Mouse (Mus musculus): Measurements from ENCODE around the gene Clic1. TPM values are rescaled to one million over a fixed set of nuclear protein-coding genes. Genes with fewer than 3 reads are reported as not detected.

Gene Clic1
- polyA plus RNA-seq, 1 experiment from 2014 or later = 157 TPM

DNA sequence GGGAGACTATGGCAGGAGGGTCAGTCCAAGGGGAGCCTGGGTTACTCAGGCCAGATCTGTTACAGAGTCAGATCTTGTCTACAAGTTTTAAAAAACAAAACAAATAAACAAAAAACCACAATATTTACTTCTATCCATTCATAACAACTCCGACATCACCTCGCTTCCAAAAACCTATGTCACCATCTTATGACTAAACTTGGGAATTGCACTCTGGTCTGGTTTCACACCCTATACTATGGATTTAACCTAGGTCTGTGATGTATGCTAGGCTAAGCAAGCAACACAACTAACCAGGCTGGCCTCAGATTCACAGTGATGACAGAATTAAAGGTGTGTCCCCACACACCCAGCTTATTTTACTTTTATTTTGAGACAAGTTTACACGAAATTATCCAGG is 56.8 kb downstream of the Clic1 start:
- no peak overlapping the region for H3K4me3 ChIP-seq
- no peak overlapping the region; the same call in 1 of the 2 replicates for H3K9ac ChIP-seq
- no peaks in the 10 kb centered on the region for H3K27me3 ChIP-seq
- peaks cover 25% of the 10 kb centered on the region for H3K36me3 ChIP-seq
- no peak for ATAC-seq (ENCODE audit: low FRiP score)
- H3K9me3 ChIP-seq (replicated peaks) = no peaks in the 10 kb centered on the region
- H3K4me1 ChIP-seq = peaks cover 4% of the 10 kb centered on the region; the same call in 1 of the 2 replicates
- no peak overlapping the region for H3K4me2 ChIP-seq (replicated peaks)
- WGBS = 62% methylated on average over 3 of the region's 3 CpGs
- H3K27ac ChIP-seq = no peak overlapping the region

DNA sequence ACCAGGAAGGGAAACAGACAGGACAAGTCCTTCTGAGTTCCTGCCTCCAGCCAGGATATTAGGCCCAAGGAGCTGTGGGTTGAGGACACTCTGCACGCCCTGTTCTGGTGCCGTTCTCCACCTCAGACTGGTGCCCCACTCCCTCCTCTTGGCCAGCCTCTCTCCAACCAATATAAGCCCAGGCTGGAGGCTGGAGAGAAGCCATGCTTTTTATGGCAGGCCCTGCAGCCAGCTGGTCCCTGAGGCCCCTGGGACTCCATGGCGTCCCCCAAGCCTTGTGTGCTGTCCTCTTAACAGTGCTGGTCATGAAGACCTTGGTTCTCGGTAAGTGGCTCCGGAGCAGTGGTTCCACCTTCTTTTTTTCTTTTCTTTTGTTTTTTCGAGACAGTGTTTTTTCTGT is 58.3 kb downstream of the Clic1 start, which contains the start of gene Ly6g5c:
Gene Ly6g5c (plus strand): TSS at position 183 of the 400 bp plus-strand sequence.
- 82% methylated on average over 6 of the region's 6 CpGs for WGBS
- no peaks in the 10 kb centered on the region for H3K9me3 ChIP-seq (replicated peaks)
- H3K4me2 ChIP-seq (replicated peaks) = no peak within 1 kb of the TSS
- no peak within 1 kb of the TSS for H3K9ac ChIP-seq
- no peaks in the 10 kb centered on the region for H3K27me3 ChIP-seq
- H3K27ac ChIP-seq = no peak within 1 kb of the TSS
- H3K4me3 ChIP-seq = no peak within 1 kb of the TSS
- no peak for ATAC-seq (ENCODE audit: low FRiP score)
- peaks cover 9% of the 10 kb centered on the region for H3K36me3 ChIP-seq
- H3K4me1 ChIP-seq = peaks cover 4% of the 10 kb centered on the region; the same call in 1 of the 2 replicates

Other genes starting within 250 kb of the Clic1 start
- not detected in 2 replicates for gene Cyp21a1, start 245.4 kb upstream of the Clic1 start, polyA plus RNA-seq (2016; fragmentation: Nextera tagmentation; extraction: Ambion mirVana)
- 25.0 and 26.7 TPM in 2 replicates for gene Stk19, start 213.0 kb upstream of the Clic1 start, polyA plus RNA-seq (2016; fragmentation: Nextera tagmentation; extraction: Ambion mirVana)
- 62.5 and 70.2 TPM in 2 replicates for gene Dxo, start 212.9 kb upstream of the Clic1 start, polyA plus RNA-seq (2016; fragmentation: Nextera tagmentation; extraction: Ambion mirVana)
- 64.9 and 65.8 TPM in 2 replicates for gene Skiv2l, start 199.8 kb upstream of the Clic1 start, polyA plus RNA-seq (2016; fragmentation: Nextera tagmentation; extraction: Ambion mirVana)
- 95.2 and 111 TPM in 2 replicates for gene Nelfe, start 199.6 kb upstream of the Clic1 start, polyA plus RNA-seq (2016; fragmentation: Nextera tagmentation; extraction: Ambion mirVana)
- gene Cfb, start 187.4 kb upstream of the Clic1 start, polyA plus RNA-seq (2016; fragmentation: Nextera tagmentation; extraction: Ambion mirVana) = 2.2 TPM in 2 replicates
- 12.0 and 12.8 TPM in 2 replicates for gene Zbtb12, start 170.5 kb upstream of the Clic1 start, polyA plus RNA-seq (2016; fragmentation: Nextera tagmentation; extraction: Ambion mirVana)
- gene Gm20547, start 167.9 kb upstream of the Clic1 start, polyA plus RNA-seq (2016; fragmentation: Nextera tagmentation; extraction: Ambion mirVana) = 0.10 and 0.29 TPM in 2 replicates
- gene C2, start 151.7 kb upstream of the Clic1 start, polyA plus RNA-seq (2016; fragmentation: Nextera tagmentation; extraction: Ambion mirVana) = 1.4 and 2.6 TPM in 2 replicates
- 110 and 113 TPM in 2 replicates for gene Ehmt2, start 151.5 kb upstream of the Clic1 start, polyA plus RNA-seq (2016; fragmentation: Nextera tagmentation; extraction: Ambion mirVana)
- gene Slc44a4, start 135.5 kb upstream of the Clic1 start, polyA plus RNA-seq (2016; fragmentation: Nextera tagmentation; extraction: Ambion mirVana) = 0.13 and 0.15 TPM in 2 replicates
- gene Neu1, start 118.7 kb upstream of the Clic1 start, polyA plus RNA-seq (2016; fragmentation: Nextera tagmentation; extraction: Ambion mirVana) = 25.2 and 28.2 TPM in 2 replicates
- gene Hspa1b, start 90.7 kb upstream of the Clic1 start, polyA plus RNA-seq (2016; fragmentation: Nextera tagmentation; extraction: Ambion mirVana) = 0.08 and 0.25 TPM in 2 replicates
- gene Gm20481, start 80.1 kb upstream of the Clic1 start, polyA plus RNA-seq (2016; fragmentation: Nextera tagmentation; extraction: Ambion mirVana) = 0.99 TPM in 1 of 2 replicates, not detected in the other
- gene Hspa1a, start 77.8 kb upstream of the Clic1 start, polyA plus RNA-seq (2016; fragmentation: Nextera tagmentation; extraction: Ambion mirVana) = 2.2 and 3.1 TPM in 2 replicates
- 1.3 TPM in 2 replicates for gene Hspa1l, start 77.3 kb upstream of the Clic1 start, polyA plus RNA-seq (2016; fragmentation: Nextera tagmentation; extraction: Ambion mirVana)
- gene Lsm2, start 68.1 kb upstream of the Clic1 start, polyA plus RNA-seq (2016; fragmentation: Nextera tagmentation; extraction: Ambion mirVana) = 128 and 158 TPM in 2 replicates
- 109 and 110 TPM in 2 replicates for gene Vars, start 49.0 kb upstream of the Clic1 start, polyA plus RNA-seq (2016; fragmentation: Nextera tagmentation; extraction: Ambion mirVana)
- 0.12 and 0.20 TPM in 2 replicates for gene Vwa7, start 33.4 kb upstream of the Clic1 start, polyA plus RNA-seq (2016; fragmentation: Nextera tagmentation; extraction: Ambion mirVana)
- 2.4 and 3.6 TPM in 2 replicates for gene Sapcd1, start 21.9 kb upstream of the Clic1 start, polyA plus RNA-seq (2016; fragmentation: Nextera tagmentation; extraction: Ambion mirVana)
- 3.0 and 3.1 TPM in 2 replicates for gene Msh5, start 3.2 kb upstream of the Clic1 start, polyA plus RNA-seq (2016; fragmentation: Nextera tagmentation; extraction: Ambion mirVana)
- 512 and 517 TPM in 2 replicates for gene Ddah2, start 9.1 kb downstream of the Clic1 start, polyA plus RNA-seq (2016; fragmentation: Nextera tagmentation; extraction: Ambion mirVana)
- not detected in 2 replicates for gene Ly6g6c, start 15.4 kb downstream of the Clic1 start, polyA plus RNA-seq (2016; fragmentation: Nextera tagmentation; extraction: Ambion mirVana)
- gene Mpig6b, start 16.2 kb downstream of the Clic1 start, polyA plus RNA-seq (2016; fragmentation: Nextera tagmentation; extraction: Ambion mirVana) = 0.46 and 0.52 TPM in 2 replicates
- not detected in 2 replicates for gene Ly6g6e, start 26.9 kb downstream of the Clic1 start, polyA plus RNA-seq (2016; fragmentation: Nextera tagmentation; extraction: Ambion mirVana)
- gene Ly6g6d, start 28.1 kb downstream of the Clic1 start, polyA plus RNA-seq (2016; fragmentation: Nextera tagmentation; extraction: Ambion mirVana) = 2.1 and 2.3 TPM in 2 replicates
- gene Ly6g6f, start 35.6 kb downstream of the Clic1 start, polyA plus RNA-seq (2016; fragmentation: Nextera tagmentation; extraction: Ambion mirVana) = 0.47 and 0.62 TPM in 2 replicates
- gene Abhd16a, start 39.3 kb downstream of the Clic1 start, polyA plus RNA-seq (2016; fragmentation: Nextera tagmentation; extraction: Ambion mirVana) = 78.6 and 81.1 TPM in 2 replicates
- not detected in 2 replicates for gene Ly6g5c, start 58.3 kb downstream of the Clic1 start, polyA plus RNA-seq (2016; fragmentation: Nextera tagmentation; extraction: Ambion mirVana)
- gene Ly6g5b, start 65.5 kb downstream of the Clic1 start, polyA plus RNA-seq (2016; fragmentation: Nextera tagmentation; extraction: Ambion mirVana) = 1.4 and 1.5 TPM in 2 replicates
- gene Gpank1, start 71.5 kb downstream of the Clic1 start, polyA plus RNA-seq (2016; fragmentation: Nextera tagmentation; extraction: Ambion mirVana) = 19.8 and 20.8 TPM in 2 replicates
- gene Csnk2b, start 72.1 kb downstream of the Clic1 start, polyA plus RNA-seq (2016; fragmentation: Nextera tagmentation; extraction: Ambion mirVana) = 237 and 276 TPM in 2 replicates
- 7.3 and 7.7 TPM in 2 replicates for gene D17H6S53E, start 76.4 kb downstream of the Clic1 start, polyA plus RNA-seq (2016; fragmentation: Nextera tagmentation; extraction: Ambion mirVana)
- gene Apom, start 82.1 kb downstream of the Clic1 start, polyA plus RNA-seq (2016; fragmentation: Nextera tagmentation; extraction: Ambion mirVana) = 0.39 TPM in 1 of 2 replicates, not detected in the other
- 87.9 and 88.3 TPM in 2 replicates for gene Bag6, start 85.2 kb downstream of the Clic1 start, polyA plus RNA-seq (2016; fragmentation: Nextera tagmentation; extraction: Ambion mirVana)
- gene Prrc2a, start 114.9 kb downstream of the Clic1 start, polyA plus RNA-seq (2016; fragmentation: Nextera tagmentation; extraction: Ambion mirVana) = 206 and 213 TPM in 2 replicates
- 7.8 and 7.9 TPM in 2 replicates for gene Aif1, start 126.1 kb downstream of the Clic1 start, polyA plus RNA-seq (2016; fragmentation: Nextera tagmentation; extraction: Ambion mirVana)
- gene Lst1, start 138.5 kb downstream of the Clic1 start, polyA plus RNA-seq (2016; fragmentation: Nextera tagmentation; extraction: Ambion mirVana) = 6.1 and 6.9 TPM in 2 replicates
- gene Ltb, start 144.5 kb downstream of the Clic1 start, polyA plus RNA-seq (2016; fragmentation: Nextera tagmentation; extraction: Ambion mirVana) = 0.54 and 0.81 TPM in 2 replicates
- gene Tnf, start 152.0 kb downstream of the Clic1 start, polyA plus RNA-seq (2016; fragmentation: Nextera tagmentation; extraction: Ambion mirVana) = 0.14 TPM in 1 of 2 replicates, not detected in the other
- gene Lta, start 155.4 kb downstream of the Clic1 start, polyA plus RNA-seq (2016; fragmentation: Nextera tagmentation; extraction: Ambion mirVana) = not detected in 2 replicates
- gene Gm16181, start 170.9 kb downstream of the Clic1 start, polyA plus RNA-seq (2016; fragmentation: Nextera tagmentation; extraction: Ambion mirVana) = 0.62 TPM in 1 of 2 replicates, not detected in the other
- 21.1 and 23.0 TPM in 2 replicates for gene Atp6v1g2, start 183.7 kb downstream of the Clic1 start, polyA plus RNA-seq (2016; fragmentation: Nextera tagmentation; extraction: Ambion mirVana)
- gene Nfkbil1, start 185.8 kb downstream of the Clic1 start, polyA plus RNA-seq (2016; fragmentation: Nextera tagmentation; extraction: Ambion mirVana) = 12.1 and 12.2 TPM in 2 replicates
- gene Ddx39b, start 191.8 kb downstream of the Clic1 start, polyA plus RNA-seq (2016; fragmentation: Nextera tagmentation; extraction: Ambion mirVana) = 480 and 488 TPM in 2 replicates
- gene H2-D1, start 212.8 kb downstream of the Clic1 start, polyA plus RNA-seq (2016; fragmentation: Nextera tagmentation; extraction: Ambion mirVana) = 38.6 and 46.0 TPM in 2 replicates